Mouse (Mus musculus): Measurements from ENCODE around the gene Zfp334. TPM values are rescaled to one million over a fixed set of nuclear protein-coding genes. Genes with fewer than 3 reads are reported as not detected.

The Zfp334 gene
- 1 to 10 TPM; 4.0 to 6.1 TPM for total RNA-seq (2021)
- long read RNA-seq, experiment 1, full-length matches to known transcripts = 3 of 5 reads
- long read RNA-seq, experiment 1, partial matches to known transcripts = 0 of 5 reads
- long read RNA-seq, experiment 1, other reads (novel, unspliced or antisense) = 2 of 5 reads
- long read RNA-seq, experiment 2, full-length matches to known transcripts = 3 of 3 reads
- long read RNA-seq, experiment 2, partial matches to known transcripts = 0 of 3 reads
- long read RNA-seq, experiment 2, other reads (novel, unspliced or antisense) = 0 of 3 reads

GRCm38 (mm10) chr2:165387844-165388495 lies at the start of gene Zfp334:
TSS of gene Zfp334 (minus strand) at chr2:165388259.
- peak; percentile 97 for DNase-seq

- DNase-seq = no peak
Observed at GRCm38 (mm10) chr2:165428694-165429093, 40.6 kb upstream of the Zfp334 start.

- DNase-seq = no peak
Observed at GRCm38 (mm10) chr2:165420195-165420594, 32.1 kb upstream of the Zfp334 start.

- no peak for DNase-seq
Observed at GRCm38 (mm10) chr2:165419670-165420111, 31.6 kb upstream of the Zfp334 start.

GRCm38 (mm10) chr2:165418577-165418976 lies 30.5 kb upstream of the Zfp334 start:
- DNase-seq = no peak

GRCm38 (mm10) chr2:165417291-165417690 lies 29.2 kb upstream of the Zfp334 start:
- DNase-seq = peak; percentile 57 to 68

GRCm38 (mm10) chr2:165415795-165416194 lies 27.7 kb upstream of the Zfp334 start:
- DNase-seq = no peak

GRCm38 (mm10) chr2:165415141-165415721 lies 27.2 kb upstream of the Zfp334 start:
- no peak for DNase-seq

- DNase-seq = no peak
Observed at GRCm38 (mm10) chr2:165414321-165414720, 26.3 kb upstream of the Zfp334 start.

GRCm38 (mm10) chr2:165413884-165414283 lies 25.8 kb upstream of the Zfp334 start:
- DNase-seq = no peak

- DNase-seq = peak; percentile 87 to 91
Observed at GRCm38 (mm10) chr2:165407700-165408301, 19.7 kb upstream of the Zfp334 start.

GRCm38 (mm10) chr2:165405351-165405750 lies 17.3 kb upstream of the Zfp334 start:
- DNase-seq = peak; percentile 76 to 79

GRCm38 (mm10) chr2:165404951-165405350 lies 16.9 kb upstream of the Zfp334 start:
- DNase-seq = no peak

- DNase-seq = no peak
Observed at GRCm38 (mm10) chr2:165398164-165398785, 10.2 kb upstream of the Zfp334 start.

GRCm38 (mm10) chr2:165397502-165398163 lies 9.6 kb upstream of the Zfp334 start:
- DNase-seq = peak in 1 of 2 experiments; percentile 52

- peak in 1 of 2 experiments; percentile 23 for DNase-seq
Observed at GRCm38 (mm10) chr2:165396831-165397501, 8.9 kb upstream of the Zfp334 start.

GRCm38 (mm10) chr2:165392156-165392555 lies 4.1 kb upstream of the Zfp334 start:
- DNase-seq = peak in 1 of 2 experiments; percentile 22

GRCm38 (mm10) chr2:165391561-165391960 lies 3.5 kb upstream of the Zfp334 start:
- peak; percentile 57 to 67 for DNase-seq

GRCm38 (mm10) chr2:165389299-165389952 lies 1.4 kb upstream of the Zfp334 start:
- no peak for DNase-seq

GRCm38 (mm10) chr2:165387370-165387769 lies 689 bp downstream of the Zfp334 start:
- no peak for DNase-seq

- no peak for DNase-seq
Observed at GRCm38 (mm10) chr2:165380050-165380449, 8.0 kb downstream of the Zfp334 start.
